Mouse (Mus musculus) lung, postnatal 0 days (tissue): ENCODE data around the gene Fam174a. TPM values are rescaled to one million over a fixed set of nuclear protein-coding genes. Genes with fewer than 3 reads are reported as not detected.
A peak's percentile ranks its signal among the peaks of the same experiment; 100 is the strongest.

Experiments
- ATAC-seq: fragments of 200-750 bp; cut with Nextera tagmentation; 2 replicates; pipeline ENCODE4 v1.8.0; 2017; ENCODE audit warnings: moderate library complexity
- DNase-seq: peaks from one replicate; pipeline ENCODE4 v3.0.0-alpha.2; 2016; ENCODE audit warnings: low spot score
- H3K27ac ChIP-seq: fragments of 300-500 bp; sonication (generic); 2 replicates; pipeline ENCODE4 v1.5.1; 2014; ENCODE audit warnings: antibody characterized with exemption, mild to moderate bottlenecking, low read length, mixed read lengths
- H3K27me3 ChIP-seq: fragments of 300-500 bp; sonication (generic); replicated peaks from 2 replicates; pipeline ENCODE4 v1.6.1; 2014; ENCODE audit warnings: low read length, mixed read lengths; ENCODE audit not compliant: insufficient read depth
- H3K36me3 ChIP-seq: fragments of 300-500 bp; sonication (generic); 2 replicates; pipeline ENCODE4 v1.6.1; 2014; ENCODE audit warnings: low read length, mixed read lengths; ENCODE audit not compliant: insufficient read depth
- H3K4me1 ChIP-seq: fragments of 300-500 bp; sonication (generic); 2 replicates; pipeline ENCODE4 v1.6.1; 2014; ENCODE audit warnings: antibody characterized with exemption, low read depth, low read length, mixed read lengths; ENCODE audit not compliant: insufficient read depth
- H3K4me2 ChIP-seq: fragments of 300-500 bp; sonication (generic); replicated peaks from 2 replicates; pipeline ENCODE4 v1.6.1; 2014; ENCODE audit warnings: low read depth, mild to moderate bottlenecking, low read length, moderate library complexity, mixed read lengths
- H3K4me3 ChIP-seq: fragments of 300-500 bp; sonication (generic); 2 replicates; pipeline ENCODE4 v1.5.1; 2014; ENCODE audit warnings: low read depth, low read length
- H3K9ac ChIP-seq: fragments of 300-500 bp; sonication (generic); replicated peaks from 2 replicates; pipeline ENCODE4 v1.6.1; 2014; ENCODE audit warnings: low read depth, mild to moderate bottlenecking
- H3K9me3 ChIP-seq: fragments of 300-500 bp; sonication (generic); 2 replicates; pipeline ENCODE4 v1.6.1; 2016; ENCODE audit warnings: low read length, mixed read lengths
- CTCF ChIP-seq: IDR thresholded peaks from 2 replicates; pipeline ENCODE4 v1.5.1; 2016; ENCODE audit warnings: antibody characterized with exemption, mild to moderate bottlenecking
- EP300 ChIP-seq: IDR thresholded peaks from 2 replicates; pipeline ENCODE4 v1.6.1; 2016; ENCODE audit warnings: antibody characterized with exemption, mild to moderate bottlenecking, control low read depth
- WGBS: fragments of 180-500 bp; shearing (Covaris S2); extraction: QIAGEN DNeasy Blood & Tissue Kit; methylation state at CpG from one replicate; pipeline ENCODE4 v1.1.7; 2014; 5-methylcytosine and 5-hydroxymethylcytosine counted together
- polyA plus RNA-seq: library from polyadenylated mRNA; unstranded; fragments of >200 nt; fragmentation: Nextera tagmentation; extraction: Ambion mirVana; gene quantifications from 2 replicates; pipeline ENCODE4 v1.2.1, GENCODE M21; 2015

Fam174a gene
- 65.3 and 65.8 TPM in 2 replicates for polyA plus RNA-seq

- Histone ChIP-seq H3K4me3 (peak within 1 kb of the TSS; percentile 83), H3K27ac (peak within 1 kb of the TSS; percentile 88), H3K9me3 (no peaks in the 10 kb centered on the region), H3K4me1 (peaks cover 4% of the 10 kb centered on the region; the same call in 1 of the 2 replicates), H3K36me3 (no peaks in the 10 kb centered on the region), H3K4me2 (peak within 1 kb of the TSS; percentile 89), H3K27me3 (no peaks in the 10 kb centered on the region), H3K9ac (peak within 1 kb of the TSS; percentile 96)
- WGBS, result 1% methylated on average over 68 of the region's 79 CpGs
- ATAC-seq, result peak; percentile 99
- TF ChIP-seq EP300 (no peak), CTCF (peak; percentile 33)
- peak; percentile 97 for DNase-seq
Observed at GRCm38 (mm10) chr1:95313393-95314228, at the start of gene Fam174a. Gene Fam174a (plus strand): TSS chr1:95313623.

- no peak overlapping the region for H3K27ac ChIP-seq
- ATAC-seq (no peak), DNase-seq (no peak)
- WGBS, result 76% methylated on average over 2 of the region's 2 CpGs
- no peak overlapping the region for H3K9ac ChIP-seq
- H3K9me3 ChIP-seq, result no peaks in the 10 kb centered on the region
- no peaks in the 10 kb centered on the region for H3K27me3 ChIP-seq
- no peak overlapping the region for H3K4me2 ChIP-seq
- TF ChIP-seq CTCF (no peak), EP300 (no peak)
- H3K4me3 ChIP-seq, result no peak overlapping the region
- no peaks in the 10 kb centered on the region for H3K36me3 ChIP-seq
- no peaks in the 10 kb centered on the region for H3K4me1 ChIP-seq
Observed at GRCm38 (mm10) chr1:95263843-95264242, 49.6 kb upstream of the Fam174a start.

GRCm38 (mm10) chr1:95267950-95268724 lies 45.3 kb upstream of the Fam174a start:
- Histone ChIP-seq H3K4me3 (peak overlapping the region; percentile 10; the same call in 1 of the 2 replicates), H3K27ac (no peak overlapping the region)
- peak; percentile 78 for ATAC-seq

GRCm38 (mm10) chr1:95273321-95273720 lies 40.1 kb upstream of the Fam174a start:
- Histone ChIP-seq H3K36me3 (no peaks in the 10 kb centered on the region), H3K4me3 (no peak overlapping the region), H3K4me1 (no peaks in the 10 kb centered on the region), H3K9ac (no peak overlapping the region), H3K27ac (no peak overlapping the region), H3K27me3 (no peaks in the 10 kb centered on the region), H3K4me2 (no peak overlapping the region), H3K9me3 (no peaks in the 10 kb centered on the region)
- 57% methylated on average over 1 of the region's 1 CpGs for WGBS
- TF ChIP-seq EP300 (no peak), CTCF (no peak)
- DNase-seq (no peak), ATAC-seq (no peak)

More at GRCm38 (mm10) chr1:95267950-95268724, 45.3 kb upstream of the Fam174a start:
- Histone ChIP-seq H3K4me1 (no peaks in the 10 kb centered on the region), H3K9me3 (no peaks in the 10 kb centered on the region), H3K9ac (no peak overlapping the region), H3K4me2 (peak overlapping the region; percentile 42), H3K36me3 (no peaks in the 10 kb centered on the region), H3K27me3 (no peaks in the 10 kb centered on the region)
- peak; percentile 66 for DNase-seq
- no peak for TF ChIP-seq EP300
- TF ChIP-seq CTCF, result no peak
- WGBS, result 48% methylated on average over 13 of the region's 13 CpGs

GRCm38 (mm10) chr1:95308324-95308723 lies 5.1 kb upstream of the Fam174a start:
- H3K36me3 ChIP-seq, result no peaks in the 10 kb centered on the region
- no peaks in the 10 kb centered on the region for H3K27me3 ChIP-seq
- DNase-seq (no peak), ATAC-seq (no peak)
- H3K4me2 ChIP-seq, result no peak overlapping the region
- no peak for TF ChIP-seq CTCF
- no peak for TF ChIP-seq EP300
- H3K9me3 ChIP-seq, result no peaks in the 10 kb centered on the region
- no peak overlapping the region for H3K4me3 ChIP-seq
- no peak overlapping the region for H3K9ac ChIP-seq
- 75% methylated on average over 5 of the region's 5 CpGs for WGBS
- H3K4me1 ChIP-seq, result no peaks in the 10 kb centered on the region
- no peak overlapping the region for H3K27ac ChIP-seq

GRCm38 (mm10) chr1:95314229-95314555 lies 769 bp downstream of the Fam174a start:
- no peak for DNase-seq
- H3K27ac ChIP-seq, result peak overlapping the region; percentile 88

More at GRCm38 (mm10) chr1:95314229-95314555, 769 bp downstream of the Fam174a start:
- H3K4me2 ChIP-seq, result peak overlapping the region; percentile 89
- H3K4me3 ChIP-seq, result peak overlapping the region; percentile 83
- H3K4me1 ChIP-seq, result peaks cover 4% of the 10 kb centered on the region; the same call in 1 of the 2 replicates
- no peaks in the 10 kb centered on the region for H3K27me3 ChIP-seq
- no peaks in the 10 kb centered on the region for H3K9me3 ChIP-seq
- no peak for TF ChIP-seq CTCF
- no peak for TF ChIP-seq EP300
- no peak for ATAC-seq
- H3K9ac ChIP-seq, result peak overlapping the region; percentile 96
- WGBS, result 0% methylated on average over 6 of the region's 6 CpGs
- no peaks in the 10 kb centered on the region for H3K36me3 ChIP-seq
